Mouse (Mus musculus) spleen, adult 2 months (tissue): ENCODE results near the gene Pcnx. TPM values are rescaled to one million over a fixed set of nuclear protein-coding genes. Genes with fewer than 3 reads are reported as not detected.
A peak's percentile ranks its signal among the peaks of the same experiment; 100 is the strongest.

Source experiments
- DNase-seq, 2 experiments: peaks; one replicate each; pipeline versions ENCODE4 v3.0.0 to v3.0.0-alpha.2; 2012 to 2021; ENCODE audit warnings: low spot score in 2 of 2, low read depth in 1 of 2
- H3K27ac ChIP-seq: fragments of 200-500 bp; 2 replicates; pipeline ENCODE4 v1.5.1; 2012; ENCODE audit warnings: low read length, inconsistent platforms; ENCODE audit not compliant: insufficient read depth
- H3K27me3 ChIP-seq: fragments of 200-500 bp; 2 replicates; pipeline ENCODE4 v1.6.1; 2012; ENCODE audit warnings: mild to moderate bottlenecking, moderate library complexity, low read length, inconsistent platforms; ENCODE audit not compliant: control insufficient read depth, insufficient read depth
- H3K36me3 ChIP-seq: fragments of 200-500 bp; 2 replicates; pipeline ENCODE4 v1.6.1; 2012; ENCODE audit warnings: mild to moderate bottlenecking, low read length, inconsistent platforms; ENCODE audit not compliant: control insufficient read depth, insufficient read depth
- H3K4me1 ChIP-seq: fragments of 200-500 bp; 2 replicates; pipeline ENCODE4 v1.6.1; 2011; ENCODE audit warnings: inconsistent platforms; ENCODE audit not compliant: control insufficient read depth, insufficient read depth, insufficient read length
- H3K4me3 ChIP-seq: fragments of 200-500 bp; 2 replicates; pipeline ENCODE4 v1.5.1; 2011; ENCODE audit warnings: mild to moderate bottlenecking, inconsistent platforms; ENCODE audit not compliant: insufficient read depth, insufficient read length; ENCODE audit errors: extremely low read depth
- CTCF ChIP-seq: fragments of 200-500 bp; IDR thresholded peaks from 2 replicates; pipeline ENCODE4 v1.5.1; 2011; ENCODE audit warnings: mild to moderate bottlenecking, inconsistent platforms; ENCODE audit not compliant: insufficient read depth, insufficient read length, insufficient replicate concordance; ENCODE audit errors: extremely low read depth
- POLR2A ChIP-seq: fragments of 200-500 bp; IDR thresholded peaks from 2 replicates; pipeline ENCODE4 v1.6.1; 2011; ENCODE audit warnings: low read depth, low read length, inconsistent platforms
- WGBS: fragments of 180-500 bp; shearing (Covaris S2); methylation state at CpG from one replicate; pipeline ENCODE4 v1.1.7; 2018; 5-methylcytosine and 5-hydroxymethylcytosine counted together
- polyA plus RNA-seq: library from polyadenylated mRNA; depleted of rRNA; stranded (reverse); fragments of >200 nt; gene quantifications from 2 replicates; pipeline ENCODE4 v1.2.3, GENCODE M21; 2012; rRNA removed

Pcnx gene
- 8.4 and 11.0 TPM in 2 replicates for polyA plus RNA-seq

- Histone ChIP-seq H3K36me3 (no peaks in the 10 kb centered on the region), H3K4me3 (peak within 1 kb of the TSS; percentile 82), H3K4me1 (peaks cover 7% of the 10 kb centered on the region), H3K27me3 (no peaks in the 10 kb centered on the region; the same call in 1 of the 2 replicates), H3K27ac (peak within 1 kb of the TSS; percentile 80)
- WGBS, result 2% methylated on average over 57 of the region's 83 CpGs
- TF ChIP-seq POLR2A (0 out of 2 replicates have a peak, but pooled peaks have one; percentile 0), CTCF (peak; percentile 62; the same call in 1 of the 2 replicates)
- peak; percentile 50 to 85 for DNase-seq
Measured at GRCm38 (mm10) chr12:81859351-81860307, at the start of gene Pcnx. TSS of gene Pcnx (plus strand) at chr12:81860023.

- no peaks in the 10 kb centered on the region for H3K27me3 ChIP-seq
- H3K4me3 ChIP-seq, result no peak overlapping the region
- WGBS, result 67% methylated on average over 8 of the region's 8 CpGs
- no peak for DNase-seq
- H3K4me1 ChIP-seq, result no peaks in the 10 kb centered on the region; the same call in 1 of the 2 replicates
- no peak for TF ChIP-seq CTCF
- TF ChIP-seq POLR2A, result no peak
- no peaks in the 10 kb centered on the region for H3K36me3 ChIP-seq
- H3K27ac ChIP-seq, result no peak overlapping the region
Measured at GRCm38 (mm10) chr12:81810417-81810816, 49.4 kb upstream of the Pcnx start.

- no peaks in the 10 kb centered on the region for H3K4me1 ChIP-seq
- 92% methylated on average over 5 of the region's 5 CpGs for WGBS
- H3K27me3 ChIP-seq, result no peaks in the 10 kb centered on the region
- no peaks in the 10 kb centered on the region for H3K36me3 ChIP-seq
- DNase-seq, result no peak
- no peak overlapping the region for H3K27ac ChIP-seq
- H3K4me3 ChIP-seq, result no peak overlapping the region
- TF ChIP-seq POLR2A (no peak), CTCF (no peak)
Measured at GRCm38 (mm10) chr12:81814742-81815141, 45.1 kb upstream of the Pcnx start.

GRCm38 (mm10) chr12:81816330-81817125 is 43.3 kb upstream of the Pcnx start:
- Histone ChIP-seq H3K4me3 (no peak overlapping the region), H3K4me1 (no peaks in the 10 kb centered on the region), H3K27me3 (no peaks in the 10 kb centered on the region), H3K36me3 (no peaks in the 10 kb centered on the region), H3K27ac (no peak overlapping the region)
- TF ChIP-seq POLR2A (no peak), CTCF (no peak)
- no peak for DNase-seq
- 67% methylated on average over 10 of the region's 10 CpGs for WGBS

GRCm38 (mm10) chr12:81817126-81817505 is 42.7 kb upstream of the Pcnx start:
- no peak for TF ChIP-seq POLR2A
- no peak for TF ChIP-seq CTCF
- no peak for DNase-seq
- no peaks in the 10 kb centered on the region for H3K4me1 ChIP-seq
- WGBS, result 77% methylated on average over 6 of the region's 6 CpGs
- H3K27me3 ChIP-seq, result no peaks in the 10 kb centered on the region
- H3K27ac ChIP-seq, result no peak overlapping the region
- no peaks in the 10 kb centered on the region for H3K36me3 ChIP-seq
- no peak overlapping the region for H3K4me3 ChIP-seq

- H3K27ac ChIP-seq, result no peak overlapping the region
- no peaks in the 10 kb centered on the region; the same call in 1 of the 2 replicates for H3K4me1 ChIP-seq
- no peak for DNase-seq
- no peak overlapping the region for H3K4me3 ChIP-seq
- 91% methylated on average over 4 of the region's 4 CpGs for WGBS
- H3K36me3 ChIP-seq, result no peaks in the 10 kb centered on the region
- no peaks in the 10 kb centered on the region for H3K27me3 ChIP-seq
- TF ChIP-seq POLR2A (no peak), CTCF (no peak)
Measured at GRCm38 (mm10) chr12:81820700-81821099, 39.1 kb upstream of the Pcnx start.
